Mouse (Mus musculus) olfactory bulb, adult 2 months (tissue): ENCODE results near the gene Pabpn1l. TPM values are rescaled to one million over a fixed set of nuclear protein-coding genes. Genes with fewer than 3 reads are reported as not detected.

Experiments
- H3K27ac ChIP-seq: fragments of 200-500 bp; 2 replicates; pipeline ENCODE4 v1.5.1; 2012; ENCODE audit warnings: low read depth, low read length; ENCODE audit not compliant: insufficient read depth
- H3K4me1 ChIP-seq: fragments of 200-500 bp; 2 replicates; pipeline ENCODE4 v1.6.1; 2012; ENCODE audit warnings: low read length; ENCODE audit not compliant: control insufficient read depth, insufficient read depth
- H3K4me3 ChIP-seq: fragments of 200-500 bp; 2 replicates; pipeline ENCODE4 v1.5.1; 2012; ENCODE audit warnings: mild to moderate bottlenecking, low read depth, low read length, moderate library complexity; ENCODE audit not compliant: insufficient read depth
- CTCF ChIP-seq: fragments of 200-500 bp; IDR thresholded peaks from 2 replicates; pipeline ENCODE4 v1.5.1; 2012; ENCODE audit warnings: low read depth, mild to moderate bottlenecking, low read length, moderate library complexity; ENCODE audit not compliant: insufficient read depth
- POLR2A ChIP-seq: fragments of 200-500 bp; IDR thresholded peaks from 2 replicates; pipeline ENCODE4 v1.6.1; 2012; ENCODE audit warnings: mild to moderate bottlenecking, low read depth, low read length, moderate library complexity; ENCODE audit not compliant: insufficient read depth
- WGBS: fragments of 180-500 bp; shearing (Covaris S2); methylation state at CpG from one replicate; pipeline ENCODE4 v1.1.7; 2018; 5-methylcytosine and 5-hydroxymethylcytosine counted together
- polyA plus RNA-seq: library from polyadenylated mRNA; stranded (reverse); fragments of >200 nt; gene quantifications from 2 replicates; pipeline ENCODE4 v1.2.4, GENCODE M21; 2012; ENCODE audit warnings: low replicate concordance; ENCODE audit not compliant: missing spikeins, insufficient read depth, insufficient read length

The Pabpn1l gene
- polyA plus RNA-seq, 1 experiment: not detected

- no peak overlapping the region for H3K4me3 ChIP-seq
- 25% methylated on average over 8 of the region's 8 CpGs for WGBS
- H3K27ac ChIP-seq: no peak overlapping the region
- TF ChIP-seq POLR2A (no peak), CTCF (no peak)
- peaks cover 51% of the 10 kb centered on the region for H3K4me1 ChIP-seq
These were observed 42.7 kb upstream of the Pabpn1l start for GRCm38 (mm10) chr8:122665221-122665620.

GRCm38 (mm10) chr8:122663670-122664069 lies 41.1 kb upstream of the Pabpn1l start:
- 88% methylated on average over 5 of the region's 5 CpGs for WGBS
- TF ChIP-seq CTCF (no peak), POLR2A (no peak)
- H3K27ac ChIP-seq: no peak overlapping the region
- H3K4me3 ChIP-seq: no peak overlapping the region
- peaks cover 53% of the 10 kb centered on the region for H3K4me1 ChIP-seq

GRCm38 (mm10) chr8:122663106-122663505 lies 40.6 kb upstream of the Pabpn1l start:
- H3K27ac ChIP-seq: no peak overlapping the region
- WGBS: 81% methylated on average over 3 of the region's 3 CpGs
- TF ChIP-seq POLR2A (no peak), CTCF (no peak)
- H3K4me1 ChIP-seq: peaks cover 53% of the 10 kb centered on the region
- no peak overlapping the region for H3K4me3 ChIP-seq

- Histone ChIP-seq H3K4me1 (peaks cover 44% of the 10 kb centered on the region), H3K27ac (no peak overlapping the region), H3K4me3 (no peak overlapping the region)
- no peak for TF ChIP-seq CTCF
- TF ChIP-seq POLR2A: no peak
- 92% methylated on average over 2 of the region's 2 CpGs for WGBS
These were observed 39.4 kb upstream of the Pabpn1l start for GRCm38 (mm10) chr8:122661894-122662293.

GRCm38 (mm10) chr8:122661138-122661537 lies 38.6 kb upstream of the Pabpn1l start:
- WGBS: 18% methylated on average over 7 of the region's 7 CpGs
- no peak for TF ChIP-seq CTCF
- TF ChIP-seq POLR2A: no peak
- Histone ChIP-seq H3K27ac (no peak overlapping the region), H3K4me3 (no peak overlapping the region), H3K4me1 (peaks cover 37% of the 10 kb centered on the region)

- 77% methylated on average over 2 of the region's 2 CpGs for WGBS
- H3K4me3 ChIP-seq: no peak overlapping the region
- TF ChIP-seq CTCF (peak; percentile 45; the same call in 1 of the 2 replicates), POLR2A (no peak)
- no peak overlapping the region for H3K27ac ChIP-seq
- peaks cover 29% of the 10 kb centered on the region for H3K4me1 ChIP-seq
These were observed 37.5 kb upstream of the Pabpn1l start for GRCm38 (mm10) chr8:122660022-122660421.

GRCm38 (mm10) chr8:122658807-122659160 lies 36.2 kb upstream of the Pabpn1l start:
- Histone ChIP-seq H3K4me1 (peaks cover 22% of the 10 kb centered on the region), H3K4me3 (no peak overlapping the region), H3K27ac (no peak overlapping the region)
- TF ChIP-seq POLR2A (no peak), CTCF (no peak)
- 83% methylated on average over 9 of the region's 9 CpGs for WGBS

GRCm38 (mm10) chr8:122658149-122658806 lies 35.7 kb upstream of the Pabpn1l start:
- TF ChIP-seq CTCF (no peak), POLR2A (no peak)
- peaks cover 18% of the 10 kb centered on the region for H3K4me1 ChIP-seq
- 81% methylated on average over 10 of the region's 10 CpGs for WGBS
- no peak overlapping the region for H3K4me3 ChIP-seq
- H3K27ac ChIP-seq: no peak overlapping the region

GRCm38 (mm10) chr8:122656056-122656999 lies 33.8 kb upstream of the Pabpn1l start:
- 83% methylated on average over 13 of the region's 13 CpGs for whole genome bisulfite sequencing
- Histone ChIP-seq H3K27ac (no peak overlapping the region), H3K4me3 (no peak overlapping the region), H3K4me1 (peaks cover 12% of the 10 kb centered on the region)
- no peak for TF ChIP-seq POLR2A
- no peak for TF ChIP-seq CTCF
